Mouse (Mus musculus) embryo, embryonic 9.5 days (tissue): ENCODE measurements around the gene Prepl.

Experiments
- DNase-seq: peaks from one replicate; pipeline ENCODE4 v3.0.0-alpha.2; 2017; ENCODE audit errors: extremely low spot score

The Prepl gene

DNA sequence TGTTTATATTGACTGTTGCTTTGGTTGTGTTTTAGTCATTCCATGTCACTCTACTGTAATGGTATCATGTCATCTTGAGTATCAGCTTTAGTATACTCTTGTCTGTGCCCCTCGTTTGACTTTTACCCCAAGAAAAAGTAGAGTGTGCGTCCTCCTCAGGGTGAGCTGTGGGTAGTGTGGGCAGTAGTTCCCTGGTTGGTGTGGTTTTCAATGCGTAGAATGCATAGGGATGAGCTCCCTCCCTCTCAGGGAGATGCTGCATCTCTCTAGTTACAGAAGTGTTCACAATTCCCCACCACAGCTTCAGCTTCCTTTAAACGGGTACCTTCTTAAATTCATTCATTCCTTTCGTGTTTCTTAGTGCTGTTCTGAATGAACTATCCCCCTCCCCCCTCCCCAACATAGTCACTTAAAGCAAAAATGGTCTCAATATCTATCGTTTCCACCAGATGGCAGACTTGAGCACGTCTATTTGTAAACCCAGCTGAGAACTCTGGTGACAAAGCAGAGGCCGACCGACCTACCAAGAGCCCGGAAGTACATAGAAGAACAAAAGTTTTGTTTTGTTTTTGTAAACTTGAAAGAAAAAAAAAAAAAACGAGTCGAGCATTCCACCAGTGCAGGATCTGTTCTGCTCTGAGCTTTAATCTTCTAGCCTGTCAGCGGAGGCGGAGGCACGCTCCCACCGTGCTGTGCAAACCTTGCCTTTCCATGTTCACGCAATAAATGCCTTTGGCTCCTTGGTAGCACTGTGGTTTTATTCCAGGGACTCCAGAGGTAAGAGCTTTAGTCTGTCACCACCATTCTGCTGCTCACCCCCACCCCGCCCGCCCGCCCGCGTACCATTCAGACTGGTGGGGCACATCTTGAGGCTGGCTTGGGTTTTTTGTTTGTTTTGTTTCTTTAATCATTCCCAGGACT, 66.5 kb downstream of the Prepl start:
- peak; percentile 66 for DNase-seq

DNA sequence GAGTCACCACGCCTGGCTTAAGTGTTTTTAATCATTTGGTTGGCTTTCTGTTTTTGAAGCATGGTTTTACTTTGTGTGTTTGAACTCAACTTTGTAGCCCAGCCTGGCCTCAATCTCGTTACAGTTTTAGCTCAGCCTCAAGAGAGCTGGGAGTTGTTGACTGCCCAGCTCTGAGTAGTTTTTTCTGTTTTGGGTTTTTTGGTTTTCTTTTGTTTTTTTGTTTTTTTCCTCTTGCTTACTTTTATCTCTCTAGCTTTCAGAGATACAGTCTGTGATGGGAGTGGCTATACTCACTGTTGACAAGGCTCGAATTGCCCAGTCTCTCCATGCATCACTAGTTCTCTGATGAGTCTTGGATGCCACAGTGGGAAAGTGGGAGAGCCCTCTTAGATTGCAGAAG, 69.7 kb downstream of the Prepl start:
- no peak for DNase-seq

DNA sequence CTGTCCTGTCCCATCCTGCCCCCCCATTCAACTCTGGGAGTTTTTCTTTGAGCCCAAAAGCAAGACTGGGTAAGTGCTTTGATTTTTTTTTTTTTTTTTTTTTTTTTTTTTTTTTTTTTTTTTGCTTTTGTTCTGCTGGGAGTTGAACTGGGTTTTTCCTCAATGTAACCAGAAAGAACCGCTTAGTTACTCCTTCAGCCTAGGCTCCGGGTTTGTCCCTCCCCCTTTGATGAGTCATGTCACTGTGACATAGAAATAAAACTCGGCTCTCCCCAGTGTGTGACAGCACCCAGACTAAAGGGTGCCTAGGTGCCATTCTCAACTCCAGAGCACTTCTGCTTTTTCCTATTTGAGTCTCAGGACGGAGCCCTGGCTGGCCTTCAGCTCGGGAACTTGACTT, 71.2 kb downstream of the Prepl start:
- no peak for DNase-seq

DNA sequence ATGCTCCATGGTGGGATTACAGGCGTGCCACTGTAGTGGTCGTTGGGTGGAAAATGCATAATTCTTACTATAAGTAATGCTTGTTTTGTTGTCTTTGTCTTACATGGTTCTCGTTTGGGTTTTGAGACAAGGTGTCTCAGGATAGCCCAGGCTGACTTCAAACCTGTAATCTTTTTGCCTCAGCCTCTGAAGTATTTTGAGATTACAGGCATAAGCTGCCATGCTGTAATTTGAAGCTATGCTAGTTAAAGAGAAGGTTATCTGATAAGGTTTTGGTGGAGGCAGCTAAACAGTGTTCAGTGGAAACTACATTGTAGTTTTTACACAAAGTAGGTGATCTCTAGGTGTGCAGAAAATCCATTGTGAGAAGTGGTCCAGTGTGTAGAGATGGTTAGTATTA, 71.7 kb downstream of the Prepl start:
- no peak for DNase-seq

DNA sequence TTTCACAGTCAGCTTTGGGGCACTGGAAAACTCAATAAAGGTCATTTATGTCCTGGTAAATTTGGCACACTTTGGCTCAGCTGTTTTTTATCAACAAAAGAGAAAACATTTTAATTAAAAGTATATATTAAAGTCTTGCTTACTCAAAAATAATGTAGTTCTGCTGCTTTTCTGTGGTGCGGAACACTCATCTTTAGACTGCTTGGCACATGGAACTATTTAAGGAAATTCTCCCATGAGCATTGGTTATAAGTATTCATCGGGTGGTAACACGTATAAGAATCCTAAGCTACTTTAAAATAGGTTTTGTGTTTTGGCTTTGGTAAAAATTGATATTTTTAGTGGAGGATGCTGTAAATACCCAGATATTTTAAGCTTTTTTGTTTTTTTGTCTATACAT, 75.4 kb downstream of the Prepl start:
- DNase-seq, result no peak

DNA sequence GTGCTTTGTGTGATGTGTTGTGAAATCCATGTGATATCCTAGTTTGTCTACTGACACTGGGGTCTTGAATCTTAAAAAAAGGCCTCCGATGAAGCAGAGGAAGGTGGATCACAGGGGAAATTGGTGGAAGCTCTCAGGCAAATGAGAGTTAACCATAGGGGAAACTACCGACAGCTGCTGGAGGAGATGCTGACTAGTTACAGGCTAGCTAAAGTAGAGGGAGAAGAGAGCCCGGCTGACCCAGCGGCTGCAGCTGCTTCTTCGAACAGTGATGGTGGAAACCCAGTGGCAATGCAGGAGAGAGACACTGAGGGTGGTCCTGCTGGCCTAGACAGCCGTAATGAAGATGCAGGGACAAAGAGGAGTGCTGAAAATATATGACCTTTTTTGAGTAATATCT, 76.6 kb downstream of the Prepl start:
- DNase-seq, result no peak
